Mouse (Mus musculus): Measurements from ENCODE around the gene Cacna1g. TPM values are rescaled to one million over a fixed set of nuclear protein-coding genes. Genes with fewer than 3 reads are reported as not detected.

Gene Cacna1g
- total RNA-seq, 2 experiments from 2014 or later, result 1.2 to 3.0 TPM

GRCm38 (mm10) chr11:94389021-94389420 lies 85.0 kb downstream of the Cacna1g start:
- Histone ChIP-seq H3K4me3 (no peak overlapping the region), H3K27ac (no peak overlapping the region)
- intact Hi-C loops (cut with DNase I), result no loop called here
- no peak for TF ChIP-seq CTCF (IDR thresholded peaks at IDR 0.05)
- no peak for DNase-seq

- intact Hi-C loops (cut with DNase I), result no loop called here
- Histone ChIP-seq H3K4me3 (no peak overlapping the region), H3K27ac (no peak overlapping the region)
- no peak for DNase-seq
- TF ChIP-seq CTCF (IDR thresholded peaks at IDR 0.05), result no peak
Measured at GRCm38 (mm10) chr11:94387756-94388155, 86.2 kb downstream of the Cacna1g start.

GRCm38 (mm10) chr11:94385977-94386771 lies 87.8 kb downstream of the Cacna1g start:
- H3K27ac ChIP-seq, result peak overlapping the region; percentile 43; the same call in 1 of the 2 replicates
- intact Hi-C loops (cut with DNase I), result no loop called here
- no peak for TF ChIP-seq CTCF (IDR thresholded peaks at IDR 0.05)

GRCm38 (mm10) chr11:94379736-94380135 lies 94.3 kb downstream of the Cacna1g start:
- H3K27ac ChIP-seq, result no peak overlapping the region
- DNase-seq, result no peak
- TF ChIP-seq CTCF (IDR thresholded peaks at IDR 0.05), result no peak
- intact Hi-C loops (cut with DNase I), result no loop called here
- H3K4me3 ChIP-seq, result no peak overlapping the region

More at GRCm38 (mm10) chr11:94385977-94386771, 87.8 kb downstream of the Cacna1g start:
- DNase-seq, result peak; percentile 33
- H3K4me3 ChIP-seq, result peak overlapping the region; percentile 45

GRCm38 (mm10) chr11:94379061-94379460 lies 94.9 kb downstream of the Cacna1g start:
- TF ChIP-seq CTCF (IDR thresholded peaks at IDR 0.05), result no peak
- intact Hi-C loops (cut with DNase I), result no loop called here
- no peak for DNase-seq

GRCm38 (mm10) chr11:94374276-94374948 lies 99.6 kb downstream of the Cacna1g start:
- Histone ChIP-seq H3K4me3 (no peak overlapping the region), H3K27ac (no peak overlapping the region)
- no peak for DNase-seq
- intact Hi-C loops (cut with DNase I), result no loop called here
- TF ChIP-seq CTCF (IDR thresholded peaks at IDR 0.05), result no peak

More at GRCm38 (mm10) chr11:94379061-94379460, 94.9 kb downstream of the Cacna1g start:
- no peak overlapping the region for H3K4me3 ChIP-seq
- no peak overlapping the region for H3K27ac ChIP-seq

- no peak overlapping the region for H3K4me3 ChIP-seq
- no peak for DNase-seq
- TF ChIP-seq CTCF (IDR thresholded peaks at IDR 0.05), result no peak
- intact Hi-C loops (cut with DNase I), result no loop called here
- no peak overlapping the region for H3K27ac ChIP-seq
Measured at GRCm38 (mm10) chr11:94370809-94371208, 103.2 kb downstream of the Cacna1g start.

GRCm38 (mm10) chr11:94369981-94370380 lies 104.0 kb downstream of the Cacna1g start:
- no peak overlapping the region for H3K27ac ChIP-seq
- TF ChIP-seq CTCF (IDR thresholded peaks at IDR 0.05), result no peak
- H3K4me3 ChIP-seq, result no peak overlapping the region
- intact Hi-C loops (cut with DNase I), result no loop called here
- DNase-seq, result no peak

- no peak for TF ChIP-seq CTCF (IDR thresholded peaks at IDR 0.05)
- Histone ChIP-seq H3K4me3 (no peak overlapping the region), H3K27ac (no peak overlapping the region)
- no peak for DNase-seq
- intact Hi-C loops (cut with DNase I), result no loop called here
Measured at GRCm38 (mm10) chr11:94365340-94365739, 108.7 kb downstream of the Cacna1g start.

- no peak for TF ChIP-seq CTCF (IDR thresholded peaks at IDR 0.05)
- H3K4me3 ChIP-seq, result no peak overlapping the region
- no peak overlapping the region for H3K27ac ChIP-seq
- DNase-seq, result no peak
- intact Hi-C loops (cut with DNase I), result no loop called here
Measured at GRCm38 (mm10) chr11:94363690-94364089, 110.3 kb downstream of the Cacna1g start.

- intact Hi-C loops (cut with DNase I), result no loop called here
- no peak for DNase-seq
- no peak overlapping the region for H3K4me3 ChIP-seq
- H3K27ac ChIP-seq, result no peak overlapping the region
- TF ChIP-seq CTCF (IDR thresholded peaks at IDR 0.05), result no peak
Measured at GRCm38 (mm10) chr11:94362101-94362500, 111.9 kb downstream of the Cacna1g start.

GRCm38 (mm10) chr11:94361166-94361870 lies 112.7 kb downstream of the Cacna1g start:
- DNase-seq, result no peak
- Histone ChIP-seq H3K4me3 (no peak overlapping the region), H3K27ac (no peak overlapping the region)
- intact Hi-C loops (cut with DNase I), result no loop called here
- no peak for TF ChIP-seq CTCF (IDR thresholded peaks at IDR 0.05)

- Histone ChIP-seq H3K4me3 (no peak overlapping the region), H3K27ac (no peak overlapping the region)
- intact Hi-C loops (cut with DNase I), result no loop called here
- no peak for TF ChIP-seq CTCF (IDR thresholded peaks at IDR 0.05)
- no peak for DNase-seq
Measured at GRCm38 (mm10) chr11:94359168-94359567, 114.8 kb downstream of the Cacna1g start.

Other genes with a start within 250 kb of the Cacna1g start
- gene Wfikkn2, start 228.2 kb downstream of the Cacna1g start, total RNA-seq (2021), result 1 to 10 TPM; 6.9 to 8.3 TPM
- gene Gm21885, start 192.3 kb downstream of the Cacna1g start, total RNA-seq (2021), result not detected
- 10 to 100 TPM; 41.1 to 48.6 TPM for gene Luc7l3, start 152.2 kb downstream of the Cacna1g start, total RNA-seq (2021)
- 100 to 1,000 TPM; 203 to 264 TPM for gene Ankrd40, start 146.2 kb downstream of the Cacna1g start, total RNA-seq (2021)
- under 1 TPM; 0.46 to 0.53 TPM for gene Abcc3, start 81.2 kb downstream of the Cacna1g start, total RNA-seq (2021)
- gene Spata20, start 12.0 kb upstream of the Cacna1g start, total RNA-seq (2021), result not detected
- under 1 TPM in 1 of 2 experiments, not detected in 1; 0.05 TPM for gene Epn3, start 25.8 kb upstream of the Cacna1g start, total RNA-seq (2021)
- gene Mycbpap, start 47.5 kb upstream of the Cacna1g start, total RNA-seq (2021), result not detected
- gene Rsad1, start 75.1 kb upstream of the Cacna1g start, total RNA-seq (2021), result 1 to 10 TPM; 2.9 to 4.1 TPM
- gene Chad, start 90.8 kb upstream of the Cacna1g start, total RNA-seq (2021), result 10 to 100 TPM in 1 of 2 experiments, 1 to 10 TPM in 1; 9.5 to 69.2 TPM
- gene Acsf2, start 127.7 kb upstream of the Cacna1g start, total RNA-seq (2021), result 1 to 10 TPM; 1.6 to 3.6 TPM
- 10 to 100 TPM; 35.8 to 37.5 TPM for gene Lrrc59, start 155.6 kb upstream of the Cacna1g start, total RNA-seq (2021)
- gene Mrpl27, start 179.6 kb upstream of the Cacna1g start, total RNA-seq (2021), result 10 to 100 TPM; 50.4 to 59.8 TPM
- not detected for gene Eme1, start 179.8 kb upstream of the Cacna1g start, total RNA-seq (2021)
- gene Xylt2, start 203.3 kb upstream of the Cacna1g start, total RNA-seq (2021), result 1 to 10 TPM; 3.6 to 3.9 TPM
- not detected for gene Gm11541, start 230.3 kb upstream of the Cacna1g start, total RNA-seq (2021)